Mouse (Mus musculus): ENCODE measurements around the gene Mcrip2. TPM values are rescaled to one million over a fixed set of nuclear protein-coding genes. Genes with fewer than 3 reads are reported as not detected.

Mcrip2 gene
- 10 to 100 TPM; 22.4 to 25.3 TPM for total RNA-seq (2021)

- peak; percentile 62 to 64 for DNase-seq (ENCODE audit: extremely low spot score in 1 of 2, low spot score in 1 of 2)
Measured at GRCm38 (mm10) chr17:25868601-25869191, at the start of gene Mcrip2. Gene Mcrip2, minus strand, starts transcription at chr17:25868764.

DNA sequence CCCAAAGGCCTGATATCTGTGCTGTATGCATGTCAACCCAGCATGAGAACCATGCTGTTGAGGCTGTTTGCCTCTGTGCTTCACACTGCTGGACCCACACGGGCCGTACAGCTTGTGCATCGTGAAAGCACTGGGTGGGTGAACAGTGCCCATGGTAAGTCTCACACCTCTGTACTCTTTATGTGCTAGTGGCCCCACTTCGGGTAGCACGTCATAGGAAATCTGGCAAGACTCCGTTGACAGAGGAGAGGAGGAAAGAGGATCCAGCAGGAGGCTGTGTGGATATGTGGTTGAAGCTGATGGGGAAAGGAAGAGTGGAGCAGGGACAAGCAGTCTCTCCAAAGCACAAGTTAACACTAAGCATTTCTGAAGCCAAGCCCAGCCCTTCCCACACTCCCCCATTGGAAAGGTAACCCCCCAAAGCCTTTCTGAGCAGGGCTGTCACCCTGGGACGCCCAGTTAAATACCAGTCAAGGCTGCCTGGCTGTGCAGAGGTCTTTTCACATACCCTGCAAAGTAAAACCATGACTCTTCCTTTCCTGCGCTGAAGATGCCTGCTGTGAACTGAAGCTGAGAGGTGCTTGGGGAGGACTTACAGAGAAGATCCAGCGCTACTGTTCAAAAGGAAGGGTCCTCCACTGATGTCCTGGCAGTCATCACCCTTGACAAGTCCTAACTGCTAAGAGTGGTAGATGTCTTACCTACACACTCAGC lies 49.6 kb upstream of the Mcrip2 start:
- no peak for DNase-seq (ENCODE audit: extremely low spot score in 1 of 2, low spot score in 1 of 2)

- DNase-seq (ENCODE audit: extremely low spot score in 1 of 2, low spot score in 1 of 2): no peak
Measured at GRCm38 (mm10) chr17:25916931-25917647, 48.5 kb upstream of the Mcrip2 start.

DNA sequence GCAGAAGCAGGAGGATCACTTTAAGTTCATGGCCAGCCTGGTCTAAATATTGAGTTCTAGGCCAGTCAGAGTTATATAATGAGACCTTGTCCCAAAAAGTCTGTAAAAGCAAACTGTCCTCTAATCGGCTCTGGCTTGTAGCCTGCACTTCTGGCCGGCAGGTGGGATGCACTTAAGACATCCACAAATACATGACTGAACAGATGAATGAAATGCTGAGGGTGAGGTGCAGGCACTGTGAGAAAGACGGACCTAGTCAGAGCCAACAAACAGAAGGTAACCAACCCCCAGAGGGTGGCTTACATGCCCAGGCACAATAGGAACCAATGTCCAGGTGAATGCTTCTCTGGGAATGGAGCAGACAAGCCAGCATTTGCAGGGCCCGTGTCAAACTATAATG lies 45.7 kb upstream of the Mcrip2 start:
- no peak for DNase-seq (ENCODE audit: extremely low spot score in 1 of 2, low spot score in 1 of 2)

DNA sequence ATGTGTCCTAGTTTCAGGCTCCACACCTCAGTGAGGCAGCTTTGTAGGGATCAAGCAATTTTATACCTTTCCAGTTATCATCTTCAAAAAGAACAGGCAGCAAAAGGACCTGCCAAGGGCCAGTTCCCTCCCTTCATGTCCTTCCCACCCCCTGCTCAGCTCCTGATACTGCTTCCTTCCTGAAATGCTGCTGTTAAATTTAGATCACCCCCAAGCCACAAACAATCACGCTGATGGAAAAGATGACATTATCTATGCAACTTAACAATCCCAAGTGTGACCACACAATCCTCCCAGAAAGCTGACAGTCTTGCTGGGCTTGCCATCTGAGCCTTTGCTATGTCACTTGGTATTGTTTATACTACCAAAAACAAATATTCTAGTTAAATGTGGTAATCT lies 45.3 kb upstream of the Mcrip2 start:
- DNase-seq (ENCODE audit: extremely low spot score in 1 of 2, low spot score in 1 of 2): no peak

- DNase-seq (ENCODE audit: extremely low spot score in 1 of 2, low spot score in 1 of 2): peak; percentile 33 to 47
Measured at GRCm38 (mm10) chr17:25913186-25913876, 44.8 kb upstream of the Mcrip2 start.

GRCm38 (mm10) chr17:25911816-25912215 lies 43.3 kb upstream of the Mcrip2 start:
- no peak for DNase-seq (ENCODE audit: extremely low spot score in 1 of 2, low spot score in 1 of 2)

DNA sequence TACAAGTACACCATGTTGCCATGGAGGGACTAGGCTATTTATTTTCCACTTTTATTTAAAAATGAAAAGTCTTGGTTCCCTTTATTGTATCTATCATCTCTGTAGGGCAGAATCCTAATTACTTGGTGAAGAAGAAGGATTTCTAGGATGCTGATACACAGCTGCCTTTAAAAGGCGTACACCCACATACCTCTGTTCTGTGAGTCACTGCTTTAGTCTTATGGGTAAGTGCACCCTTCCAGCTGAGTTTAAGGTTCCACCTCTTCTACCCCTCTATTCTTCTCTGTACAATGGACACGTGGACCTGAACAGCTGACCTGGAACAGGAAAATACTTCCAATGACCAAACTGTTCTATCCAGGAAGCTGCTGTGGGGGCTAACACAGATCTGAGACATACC lies 39.1 kb upstream of the Mcrip2 start:
- DNase-seq (ENCODE audit: extremely low spot score in 1 of 2, low spot score in 1 of 2): no peak

DNA sequence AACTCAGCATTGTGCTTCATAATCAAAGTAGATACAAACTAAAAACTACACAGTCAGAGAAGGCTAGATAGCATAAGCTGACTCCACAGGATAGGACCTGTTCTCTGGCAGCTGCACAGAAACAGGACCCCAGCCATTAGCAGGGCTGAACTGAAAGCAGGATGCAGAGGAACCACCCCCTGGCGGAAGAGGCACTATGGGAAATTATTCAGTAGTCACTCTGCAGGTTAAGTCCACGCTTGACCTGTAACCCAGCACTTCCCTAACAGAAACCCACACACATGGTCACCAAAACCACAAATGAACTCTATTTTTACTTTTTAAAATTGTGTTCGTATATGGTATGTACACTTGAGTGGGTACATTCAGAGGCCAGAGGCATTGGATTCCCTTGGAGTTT lies 34.5 kb upstream of the Mcrip2 start:
- no peak for DNase-seq (ENCODE audit: extremely low spot score in 1 of 2, low spot score in 1 of 2)

DNA sequence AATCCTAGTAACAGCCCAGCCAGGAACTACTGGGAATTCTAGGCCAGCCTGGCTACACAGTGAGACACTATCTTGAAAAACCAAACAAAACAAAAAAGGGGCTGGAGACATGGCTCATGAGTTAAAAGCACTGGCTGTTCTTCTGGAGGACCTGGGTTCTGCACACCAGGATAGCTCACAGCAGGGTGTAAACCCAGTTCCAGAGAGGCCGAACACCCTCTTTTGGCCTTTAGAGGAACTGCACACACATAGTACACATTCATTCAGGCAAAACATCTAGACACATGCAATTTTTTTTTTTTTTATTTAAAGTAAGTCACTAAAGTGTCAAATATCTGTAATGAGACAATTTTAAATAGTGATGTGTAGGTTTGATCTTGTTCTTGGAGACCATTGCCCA lies 31.6 kb upstream of the Mcrip2 start:
- DNase-seq (ENCODE audit: extremely low spot score in 1 of 2, low spot score in 1 of 2): no peak

DNA sequence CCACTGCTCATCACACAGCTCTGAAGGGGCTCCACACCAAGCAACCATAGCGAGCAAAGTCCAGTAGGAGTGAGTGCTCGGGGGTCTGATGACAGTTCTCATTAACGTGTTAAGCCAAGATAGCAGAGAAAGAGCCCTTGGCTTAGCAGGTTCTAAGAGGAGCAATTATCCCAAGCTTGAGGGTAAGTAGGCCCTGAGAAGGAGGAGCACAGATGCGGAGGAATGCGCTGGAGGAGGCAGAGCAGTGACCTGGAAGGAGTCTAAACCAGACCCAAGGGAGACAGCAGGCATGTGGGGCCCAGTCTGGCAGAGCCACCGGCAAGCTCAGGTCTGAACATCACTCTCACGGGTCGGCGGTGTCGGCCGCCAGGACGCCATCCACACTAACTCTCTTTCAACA lies 27.3 kb upstream of the Mcrip2 start:
- DNase-seq (ENCODE audit: extremely low spot score in 1 of 2, low spot score in 1 of 2): no peak

GRCm38 (mm10) chr17:25895415-25895814 lies 26.9 kb upstream of the Mcrip2 start:
- no peak for DNase-seq (ENCODE audit: extremely low spot score in 1 of 2, low spot score in 1 of 2)

GRCm38 (mm10) chr17:25893975-25894617 lies 25.5 kb upstream of the Mcrip2 start:
- DNase-seq (ENCODE audit: extremely low spot score in 1 of 2, low spot score in 1 of 2): peak in 1 of 2 experiments; percentile 59

DNA sequence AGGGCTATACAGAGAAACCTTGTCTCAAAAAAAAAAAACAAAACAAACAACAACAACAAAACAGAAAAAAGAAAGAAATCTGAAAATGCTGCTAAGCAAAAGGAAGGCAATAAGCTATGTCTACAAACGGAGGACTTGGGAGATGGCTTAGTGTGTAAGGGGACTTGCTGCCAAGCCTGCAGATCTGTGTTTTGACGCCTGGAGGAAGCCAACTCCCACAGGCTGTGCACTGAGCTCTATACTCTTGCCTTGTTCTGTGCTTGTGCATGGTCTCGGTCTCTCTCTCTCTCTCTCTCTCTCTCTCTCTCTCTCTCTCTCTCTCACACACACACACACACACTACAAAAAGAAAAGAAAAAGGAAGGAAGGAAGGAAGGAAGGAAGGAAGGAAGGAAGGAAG lies 20.3 kb upstream of the Mcrip2 start:
- no peak for DNase-seq (ENCODE audit: extremely low spot score in 1 of 2, low spot score in 1 of 2)

- DNase-seq (ENCODE audit: extremely low spot score in 1 of 2, low spot score in 1 of 2): no peak
Measured at GRCm38 (mm10) chr17:25887467-25887866, 18.9 kb upstream of the Mcrip2 start.

- no peak for DNase-seq (ENCODE audit: extremely low spot score in 1 of 2, low spot score in 1 of 2)
Measured at GRCm38 (mm10) chr17:25886806-25887205, 18.2 kb upstream of the Mcrip2 start.

DNA sequence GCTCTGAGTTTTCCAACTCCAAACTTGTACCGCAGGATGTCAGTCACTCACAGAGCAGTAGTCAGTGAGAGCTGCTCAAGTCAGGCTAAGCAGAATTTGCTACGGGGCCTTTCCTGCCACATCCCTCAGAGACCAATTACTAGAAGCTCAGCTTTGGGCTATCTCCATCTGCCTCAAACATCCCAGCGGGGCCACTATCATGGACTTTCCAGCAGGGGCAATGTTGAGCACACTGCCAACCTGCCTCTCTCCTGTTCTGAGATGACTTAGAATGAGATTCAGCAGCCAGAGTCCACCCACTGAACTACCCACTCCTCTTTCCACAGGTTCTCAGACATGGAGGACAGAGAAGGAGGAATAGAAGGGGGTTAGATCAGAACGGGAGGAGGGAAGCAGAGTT lies 17.1 kb upstream of the Mcrip2 start:
- no peak for DNase-seq (ENCODE audit: extremely low spot score in 1 of 2, low spot score in 1 of 2)

DNA sequence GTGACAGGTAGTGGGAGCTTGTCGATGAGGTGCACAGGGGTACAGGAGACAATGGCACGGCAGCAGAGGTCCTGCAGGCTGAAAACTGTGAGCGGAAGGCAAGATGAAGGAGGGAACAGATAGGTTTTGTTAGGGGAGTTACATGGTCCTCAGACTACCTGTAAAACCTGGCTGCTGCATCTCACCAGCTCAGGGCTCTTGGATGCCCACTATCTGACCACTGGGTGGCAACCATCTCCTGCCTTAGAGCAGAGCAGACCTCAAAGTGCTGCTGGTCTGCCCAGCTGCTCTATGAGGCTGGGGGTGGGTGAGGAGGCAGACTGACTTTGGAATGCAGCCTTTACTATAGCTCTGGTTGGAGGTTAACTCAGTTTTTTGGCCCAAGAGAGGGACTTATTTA lies 15.3 kb upstream of the Mcrip2 start:
- no peak for DNase-seq (ENCODE audit: extremely low spot score in 1 of 2, low spot score in 1 of 2)

- no peak for DNase-seq (ENCODE audit: extremely low spot score in 1 of 2, low spot score in 1 of 2)
Measured at GRCm38 (mm10) chr17:25883268-25883667, 14.7 kb upstream of the Mcrip2 start.

DNA sequence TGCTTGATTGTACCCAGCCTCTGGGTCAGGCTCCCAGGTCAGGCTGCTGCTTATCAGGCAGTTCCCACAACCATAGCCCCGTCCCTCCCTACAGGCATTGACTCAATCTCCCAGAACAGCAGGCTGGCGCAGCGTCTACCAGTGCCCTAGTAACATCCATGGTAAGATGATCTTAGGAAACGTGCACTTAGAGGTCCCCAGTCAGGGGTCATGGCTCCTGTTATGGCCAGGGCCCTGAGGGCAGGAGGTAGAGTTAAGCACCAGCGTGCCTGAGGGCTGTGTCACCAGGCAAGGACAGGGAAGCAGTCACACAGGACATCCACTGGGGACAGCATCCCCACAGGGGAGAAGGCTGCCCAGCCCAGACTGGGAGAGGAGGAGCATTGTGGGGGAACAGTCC lies 13.7 kb upstream of the Mcrip2 start:
- no peak for DNase-seq (ENCODE audit: extremely low spot score in 1 of 2, low spot score in 1 of 2)

DNA sequence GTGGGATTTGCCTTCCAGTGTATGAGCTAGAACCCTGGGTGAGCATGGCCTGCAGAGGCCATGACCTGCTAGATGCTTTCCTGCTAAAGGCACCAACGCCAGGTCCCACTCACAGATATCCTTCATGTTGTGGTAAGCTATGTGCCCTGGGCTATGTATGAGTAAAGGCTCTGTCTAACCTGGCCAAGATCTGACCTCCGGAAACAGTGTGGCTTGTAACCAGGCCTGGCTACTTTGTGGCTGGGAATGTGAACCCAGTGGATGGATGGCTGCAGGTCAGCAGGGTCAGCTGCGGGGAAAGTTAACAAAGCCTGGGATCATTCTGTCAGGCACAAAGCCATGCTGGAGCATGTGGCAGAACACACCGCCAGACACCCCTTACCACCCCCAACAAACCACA lies 13.1 kb upstream of the Mcrip2 start:
- DNase-seq (ENCODE audit: extremely low spot score in 1 of 2, low spot score in 1 of 2): no peak

Measured in layer of hippocampus, postnatal 25 days (tissue).